Mouse (Mus musculus): Measurements from ENCODE around the gene Tgfbr3l. TPM values are rescaled to one million over a fixed set of nuclear protein-coding genes. Genes with fewer than 3 reads are reported as not detected.

Tgfbr3l gene
- polyA plus RNA-seq, 1 experiment = 20.9 TPM

DNA sequence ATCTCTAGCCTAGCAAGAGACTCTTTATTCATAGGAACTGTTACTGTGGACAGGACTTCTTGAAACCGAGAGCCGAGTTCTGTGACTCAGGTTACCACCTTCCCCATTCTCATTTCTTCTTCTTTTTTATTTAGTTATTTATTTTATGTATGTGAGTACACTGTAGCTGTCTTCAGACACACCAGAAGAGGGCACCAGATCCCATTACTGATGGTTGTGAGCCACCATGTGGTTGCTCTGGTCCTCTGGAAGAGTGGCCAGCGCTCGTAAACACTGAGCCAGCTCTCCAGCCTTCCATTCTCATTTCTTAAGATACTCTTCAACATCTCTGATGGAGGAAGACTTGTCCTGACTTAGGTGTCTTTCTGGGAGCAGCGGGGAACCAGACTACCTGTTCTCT, 44.7 kb downstream of the Tgfbr3l start:
- no peak for TF ChIP-seq GATA1 (IDR thresholded peaks at IDR 0.05; ENCODE audit: low read length)

- no peak for TF ChIP-seq GATA1 (IDR thresholded peaks at IDR 0.05; ENCODE audit: low read length)
Observed at GRCm38 (mm10) chr8:4297822-4298221, 49.8 kb downstream of the Tgfbr3l start.

Other genes starting within 250 kb of the Tgfbr3l start
- gene Cd209f, start 142.4 kb upstream of the Tgfbr3l start, polyA plus RNA-seq (2012) = not detected in 2 replicates
- not detected in 2 replicates for gene Cd209g, start 114.1 kb upstream of the Tgfbr3l start, polyA plus RNA-seq (2012)
- 8.2 TPM in 2 replicates for gene Evi5l, start 81.6 kb upstream of the Tgfbr3l start, polyA plus RNA-seq (2012)
- 0.17 and 0.18 TPM in 2 replicates for gene Prr36, start 30.8 kb upstream of the Tgfbr3l start, polyA plus RNA-seq (2012)
- gene Lrrc8e, start 21.4 kb upstream of the Tgfbr3l start, polyA plus RNA-seq (2012) = 0.02 and 0.06 TPM in 2 replicates
- gene Map2k7, start 9.5 kb upstream of the Tgfbr3l start, polyA plus RNA-seq (2012) = 137 and 182 TPM in 2 replicates
- 0.37 and 0.39 TPM in 2 replicates for gene Gm49320, start 9.3 kb upstream of the Tgfbr3l start, polyA plus RNA-seq (2012)
- 46.1 and 62.3 TPM in 2 replicates for gene Snapc2, start 4.9 kb downstream of the Tgfbr3l start, polyA plus RNA-seq (2012)
- gene Ctxn1, start 11.1 kb downstream of the Tgfbr3l start, polyA plus RNA-seq (2012) = 1.5 and 2.0 TPM in 2 replicates
- 80.8 and 85.8 TPM in 2 replicates for gene Timm44, start 27.7 kb downstream of the Tgfbr3l start, polyA plus RNA-seq (2012)
- gene Ccl25, start 77.0 kb downstream of the Tgfbr3l start, polyA plus RNA-seq (2012) = 1.3 and 1.6 TPM in 2 replicates
- gene Elavl1, start 77.2 kb downstream of the Tgfbr3l start, polyA plus RNA-seq (2012) = 93.4 and 120 TPM in 2 replicates
- not detected in 2 replicates for gene Cers4, start 244.8 kb downstream of the Tgfbr3l start, polyA plus RNA-seq (2012)

Data from G1E-ER4 (cell line).